30 mouse cellular contexts compared by ENCODE assay signal in genomic region chr13:43486501-43487213, GRCm38 (mm10). TPM values are rescaled to one million over a fixed set of nuclear protein-coding genes. Genes with fewer than 3 reads are reported as not detected.
A peak's percentile ranks its signal among the peaks of the same experiment; 100 is the strongest.
DNase-seq lines count a peak whose midpoint lies in the region; ATAC-seq lines count a peak whose summit lies in the region.
"Had no signal": no experiment of that assay in that cellular context is flagged by ENCODE, and none has a peak within 500 bp of the region (broad histone marks: within the 10 kb centered on the region; RNA-seq: fewer than 3 reads in every experiment).

No protein-coding gene starts in this region.

- ATAC-seq in liver, embryonic 11.5 days (replicated peaks; ENCODE audit: low FRiP score), result no peak
- ATAC-seq: CD4-positive, CD25-positive, alpha-beta regulatory T cell, adult 4 months; forebrain, embryonic 13.5 days; midbrain, embryonic 16.5 days had no signal

- 58% methylated on average over 12 of the region's 12 CpGs for WGBS in limb, embryonic 10.5 days
- WGBS in liver, embryonic 11.5 days, result 72% methylated on average over 12 of the region's 12 CpGs

- no peak overlapping the region for H3K9ac ChIP-seq in liver, embryonic 11.5 days (ENCODE audit: low read depth, low read length)
- H3K9ac ChIP-seq: forebrain, embryonic 13.5 days; heart, embryonic 15.5 days; hindbrain, embryonic 15.5 days; limb, embryonic 13.5 days; liver, embryonic 15.5 days; lung, embryonic 15.5 days; neural tube, embryonic 13.5 days had no signal

- DNase-seq in embryo, embryonic 10 days (ENCODE audit: low spot score), result peak; percentile 52
- no peak for DNase-seq in embryo, embryonic 9.5 days (ENCODE audit: extremely low spot score)
- DNase-seq in cerebellum, adult 11-12 months, result peak; percentile 57
- peak; percentile 66 to 77 for DNase-seq in cerebellum, postnatal 10 days
- DNase-seq in limb, embryonic 10.5 days (ENCODE audit: low spot score), result no peak
- no peak for DNase-seq in right cerebral cortex, adult 18-20 months
- DNase-seq in gastrocnemius, adult 8-10 months (ENCODE audit: low spot score in 2 of 2), result no peak
- DNase-seq in liver, embryonic 11.5 days (ENCODE audit: low spot score), result no peak
- DNase-seq: adrenal gland, postnatal 14 days; gastrocnemius, adult 2 months; heart, postnatal 36 days; kidney, adult 2 months; lung, postnatal 36 days; retina, postnatal 1 day; right cerebral cortex, postnatal 4 days; thymus, adult 18-20 months; thymus, postnatal 4 days had no signal

- H3K27ac ChIP-seq in limb, embryonic 10.5 days, result 0 out of 2 replicates have a peak overlapping the region, but pooled peaks have one; percentile 19
- H3K27ac ChIP-seq in liver, embryonic 11.5 days (ENCODE audit: low read depth, low read length), result no peak overlapping the region
- H3K27ac ChIP-seq: forebrain, embryonic 13.5 days; gastrocnemius, adult 2 months; heart, embryonic 15.5 days; hindbrain, embryonic 15.5 days; kidney, postnatal 0 days; layer of hippocampus, adult 2 months; limb, embryonic 13.5 days; liver, embryonic 15.5 days; lung, embryonic 15.5 days; midbrain, embryonic 10.5 days; neural tube, embryonic 13.5 days had no signal

- peaks cover 23% of the 10 kb centered on the region for H3K4me1 ChIP-seq in limb, embryonic 10.5 days
- peaks cover 13% of the 10 kb centered on the region for H3K4me1 ChIP-seq in liver, embryonic 11.5 days (replicated peaks; ENCODE audit: control insufficient read depth, insufficient read depth, low read length)

- no peak overlapping the region for H3K4me3 ChIP-seq in limb, embryonic 10.5 days
- no peak overlapping the region for H3K4me3 ChIP-seq in liver, embryonic 11.5 days (ENCODE audit: low read depth, low read length)
- H3K4me3 ChIP-seq: forebrain, embryonic 13.5 days; gastrocnemius, adult 2 months; heart, embryonic 15.5 days; hindbrain, embryonic 15.5 days; layer of hippocampus, adult 2 months; limb, embryonic 13.5 days; liver, embryonic 15.5 days; lung, embryonic 15.5 days; midbrain, embryonic 10.5 days; myocyte; neural tube, embryonic 13.5 days had no signal

- H3K27me3 ChIP-seq in limb, embryonic 10.5 days (ENCODE audit: low read depth, poor library complexity, severe bottlenecking), result no peaks in the 10 kb centered on the region
- no peaks in the 10 kb centered on the region for H3K27me3 ChIP-seq in liver, embryonic 11.5 days (replicated peaks; ENCODE audit: control insufficient read depth, insufficient read depth, low read length)
- H3K27me3 ChIP-seq: forebrain, embryonic 13.5 days; heart, embryonic 15.5 days; hindbrain, embryonic 15.5 days; limb, embryonic 13.5 days; lung, embryonic 15.5 days; neural tube, embryonic 13.5 days had no signal

- no peaks in the 10 kb centered on the region for H3K36me3 ChIP-seq in limb, embryonic 10.5 days
- H3K36me3 ChIP-seq in liver, embryonic 11.5 days (ENCODE audit: control insufficient read depth, insufficient read depth, low read length), result no peaks in the 10 kb centered on the region
- H3K36me3 ChIP-seq: heart, embryonic 15.5 days; hindbrain, embryonic 15.5 days; limb, embryonic 13.5 days; liver, embryonic 15.5 days; lung, embryonic 15.5 days; midbrain, embryonic 10.5 days; neural tube, embryonic 13.5 days had no signal

- H3K9me3 ChIP-seq in limb, embryonic 10.5 days (replicated peaks), result no peaks in the 10 kb centered on the region
- H3K9me3 ChIP-seq in liver, embryonic 11.5 days (ENCODE audit: control insufficient read depth, low read length), result no peaks in the 10 kb centered on the region
- H3K9me3 ChIP-seq: forebrain, embryonic 13.5 days; heart, embryonic 15.5 days; hindbrain, embryonic 15.5 days; liver, embryonic 15.5 days; lung, embryonic 15.5 days; midbrain, embryonic 10.5 days; neural tube, embryonic 13.5 days had no signal

- H3K4me2 ChIP-seq in liver, embryonic 11.5 days, result no peak overlapping the region
- H3K4me2 ChIP-seq: forebrain, embryonic 13.5 days; heart, embryonic 15.5 days; hindbrain, embryonic 15.5 days; limb, embryonic 13.5 days; liver, embryonic 15.5 days; lung, embryonic 15.5 days; neural tube, embryonic 13.5 days had no signal

RNA-seq across cellular contexts. Expression of gene Ranbp9, which starts 5.6 kb away (rescaled TPM):
- polyA plus RNA-seq in limb, embryonic 10.5 days (2016; fragmentation: Nextera tagmentation; extraction: Ambion mirVana), result 10.0 and 10.1 TPM in 2 replicates
- 10 to 100 TPM; 38.0 to 44.9 (median 43.3) TPM for total RNA-seq in gastrocnemius, adult 8-10 months (2022)
- 6.3 and 7.1 TPM in 2 replicates for polyA plus RNA-seq in liver, embryonic 11.5 days (2014; fragmentation: Nextera tagmentation; extraction: Ambion mirVana)

Comparison
In these comparisons a context has a peak if more than half of its experiments do, and no peak if none do; other contexts are left out.
1. DNase-seq: peak in embryo, embryonic 10 days (single experiment), cerebellum, adult 11-12 months (single experiment) and cerebellum, postnatal 10 days (2 of 2); none in embryo, embryonic 9.5 days (single experiment), limb, embryonic 10.5 days (single experiment), right cerebral cortex, adult 18-20 months (single experiment), gastrocnemius, adult 8-10 months (0 of 2) and liver, embryonic 11.5 days (single experiment).